Mouse (Mus musculus) neural tube, embryonic 13.5 days (tissue): ENCODE measurements at regions not wholly inside any gene's neighbourhood (a gene's known extent, or its start where the extent isn't known, plus 50 kb on each side); places are given as distances from the start of the nearest gene placed in this dataset.
"Not testable (repeated sequence)": the region's sequence is repeated elsewhere in the genome, so short reads cannot be mapped to it uniquely, and the experiment has no call there.

ENCODE experiments used
- ATAC-seq: fragments of 200-750 bp; cut with Nextera tagmentation; 2 replicates; pipeline ENCODE4 v1.8.0; 2017; ENCODE audit warnings: low read depth, mild to moderate bottlenecking, moderate TSS enrichment, moderate library complexity
- H3K27ac ChIP-seq: fragments of 300-500 bp; sonication (generic); replicated peaks from 2 replicates; pipeline ENCODE4 v1.5.1; 2015; ENCODE audit warnings: moderate library complexity, mild to moderate bottlenecking, inconsistent platforms
- H3K27me3 ChIP-seq: fragments of 300-500 bp; sonication (generic); 2 replicates; pipeline ENCODE4 v1.6.1; 2015; ENCODE audit warnings: mild to moderate bottlenecking, inconsistent platforms
- H3K36me3 ChIP-seq: fragments of 300-500 bp; sonication (generic); 2 replicates; pipeline ENCODE4 v1.6.1; 2015; ENCODE audit warnings: mild to moderate bottlenecking, inconsistent platforms
- H3K4me1 ChIP-seq: fragments of 300-500 bp; sonication (generic); replicated peaks from 2 replicates; pipeline ENCODE4 v1.6.1; 2015; ENCODE audit warnings: inconsistent platforms
- H3K4me2 ChIP-seq: fragments of 300-500 bp; sonication (generic); 2 replicates; pipeline ENCODE4 v1.6.1; 2015; ENCODE audit warnings: inconsistent platforms, mild to moderate bottlenecking, moderate library complexity
- H3K4me3 ChIP-seq: fragments of 300-500 bp; sonication (generic); 2 replicates; pipeline ENCODE4 v1.5.1; 2015; ENCODE audit warnings: mild to moderate bottlenecking, inconsistent platforms
- H3K9ac ChIP-seq: fragments of 300-500 bp; sonication (generic); 2 replicates; pipeline ENCODE4 v1.6.1; 2015; ENCODE audit warnings: moderate library complexity, mild to moderate bottlenecking, inconsistent platforms
- H3K9me3 ChIP-seq: fragments of 300-500 bp; sonication (generic); 2 replicates; pipeline ENCODE4 v1.6.1; 2016; ENCODE audit warnings: inconsistent platforms
- WGBS: fragments of 180-500 bp; shearing (Covaris S2); methylation state at CpG from one replicate; pipeline ENCODE4 v1.1.7; 2015; 5-methylcytosine and 5-hydroxymethylcytosine counted together

DNA sequence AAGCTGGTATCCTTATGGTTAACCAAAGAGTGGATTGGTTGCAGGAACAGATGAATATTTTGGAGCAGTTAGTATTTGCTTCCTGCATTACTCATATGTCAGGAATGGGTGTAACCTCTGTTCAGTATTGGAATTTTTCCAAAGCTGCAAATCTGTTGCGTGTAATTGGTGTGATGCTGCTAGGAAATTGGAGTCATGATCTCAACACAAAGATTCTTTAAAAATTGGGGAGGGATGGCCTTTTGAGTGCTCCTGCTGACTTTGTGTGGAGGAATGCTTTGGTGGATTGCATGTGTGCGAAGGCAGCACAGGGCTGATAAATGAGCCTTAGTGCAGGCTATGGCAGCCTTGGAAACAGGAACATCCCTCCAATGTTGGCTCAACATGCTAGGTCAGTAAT lies 331.2 kb upstream of the Htr2a start:
- 83% methylated on average over 2 of the region's 2 CpGs for WGBS
- not testable (repeated sequence) for H3K36me3 ChIP-seq, H3K4me3 ChIP-seq, H3K27me3 ChIP-seq, H3K4me2 ChIP-seq, ATAC-seq, H3K27ac ChIP-seq, H3K9me3 ChIP-seq, H3K4me1 ChIP-seq, H3K9ac ChIP-seq

- Histone ChIP-seq H3K9ac (no peak overlapping the region), H3K4me1 (no peaks in the 10 kb centered on the region), H3K27me3 (no peaks in the 10 kb centered on the region), H3K27ac (no peak overlapping the region), H3K4me2 (no peak overlapping the region), H3K36me3 (no peaks in the 10 kb centered on the region), H3K4me3 (no peak overlapping the region), H3K9me3 (no peaks in the 10 kb centered on the region)
- no peak for ATAC-seq
- 85% methylated on average over 1 of the region's 1 CpGs for WGBS
These were observed 313.3 kb upstream of the Htr2a start for GRCm38 (mm10) chr14:74327291-74327690.

GRCm38 (mm10) chr14:74350751-74351150 lies 289.9 kb upstream of the Htr2a start:
- H3K9me3 ChIP-seq: no peaks in the 10 kb centered on the region
- H3K27me3 ChIP-seq: no peaks in the 10 kb centered on the region
- H3K9ac ChIP-seq: no peak overlapping the region
- H3K36me3 ChIP-seq: no peaks in the 10 kb centered on the region
- no peak overlapping the region for H3K4me2 ChIP-seq
- H3K4me1 ChIP-seq: no peaks in the 10 kb centered on the region
- H3K4me3 ChIP-seq: no peak overlapping the region
- no peak for ATAC-seq
- no peak overlapping the region for H3K27ac ChIP-seq

DNA sequence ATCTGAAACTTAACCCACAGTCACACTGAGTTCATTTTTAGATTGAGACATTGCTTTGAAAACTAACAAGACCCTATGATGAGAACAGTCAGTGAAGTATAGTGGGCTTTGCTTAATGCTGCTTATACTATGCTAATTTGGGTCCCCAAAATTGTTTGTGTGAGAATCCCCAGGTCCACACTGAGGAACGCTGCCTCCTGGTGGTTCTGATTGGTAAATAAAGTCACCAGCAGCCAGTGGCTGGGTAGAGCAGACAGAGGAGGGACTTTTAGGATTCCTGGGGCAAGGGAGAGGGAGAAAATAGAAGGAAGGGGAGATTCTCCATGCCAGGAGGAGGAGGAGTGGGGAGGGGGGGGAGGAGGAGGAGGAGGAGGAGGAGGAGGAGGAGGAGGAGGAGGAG lies 288.4 kb upstream of the Htr2a start:
- H3K27me3 ChIP-seq: no peaks in the 10 kb centered on the region
- no peak overlapping the region for H3K4me3 ChIP-seq
- WGBS: 42% methylated on average over 1 of the region's 1 CpGs
- no peak overlapping the region for H3K27ac ChIP-seq
- ATAC-seq: no peak
- H3K4me2 ChIP-seq: no peak overlapping the region
- no peaks in the 10 kb centered on the region for H3K4me1 ChIP-seq
- no peaks in the 10 kb centered on the region for H3K9me3 ChIP-seq
- no peak overlapping the region for H3K9ac ChIP-seq
- no peaks in the 10 kb centered on the region for H3K36me3 ChIP-seq

DNA sequence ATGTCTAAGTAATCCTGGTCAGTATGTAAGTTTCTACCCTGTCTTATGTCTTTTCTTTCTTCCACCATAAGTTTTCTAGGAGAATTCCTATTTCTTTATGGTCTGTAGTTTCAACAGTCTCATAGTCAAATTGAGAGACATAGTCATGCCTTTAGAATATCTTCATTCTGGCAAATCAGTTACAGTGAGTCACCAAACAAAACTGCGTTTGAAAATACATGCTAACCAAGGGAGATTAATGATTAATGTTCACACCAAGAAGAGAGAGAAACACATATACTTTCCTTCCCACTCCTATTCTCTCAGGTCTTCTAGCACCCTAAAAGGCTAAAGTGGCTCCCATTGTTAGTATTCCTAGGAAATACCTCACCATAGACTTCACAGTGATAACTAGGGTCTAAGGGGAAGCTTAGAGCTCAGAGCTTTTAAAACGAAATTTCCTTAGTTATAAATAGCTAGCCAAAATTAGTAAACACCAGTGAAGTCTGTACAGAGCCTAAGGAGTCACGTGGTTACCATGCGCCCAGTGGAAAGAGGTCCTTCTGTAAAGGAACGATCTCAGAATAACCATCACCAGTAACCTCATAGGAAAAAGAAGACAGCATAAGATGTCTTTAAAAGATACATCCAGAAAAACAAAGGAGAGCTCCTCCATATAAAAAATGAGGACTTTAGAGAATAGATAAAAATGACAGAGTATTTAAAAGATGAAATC lies 281.8 kb upstream of the Htr2a start:
- Histone ChIP-seq H3K9me3 (no peaks in the 10 kb centered on the region), H3K27ac (no peak overlapping the region), H3K9ac (no peak overlapping the region), H3K4me3 (no peak overlapping the region), H3K4me1 (no peaks in the 10 kb centered on the region), H3K27me3 (no peaks in the 10 kb centered on the region), H3K36me3 (no peaks in the 10 kb centered on the region), H3K4me2 (no peak overlapping the region)
- 82% methylated on average over 5 of the region's 5 CpGs for WGBS
- ATAC-seq: no peak

- no peaks in the 10 kb centered on the region for H3K4me1 ChIP-seq
- H3K27ac ChIP-seq: no peak overlapping the region
- H3K4me3 ChIP-seq: no peak overlapping the region
- WGBS: 49% methylated on average over 12 of the region's 12 CpGs
- no peak overlapping the region for H3K9ac ChIP-seq
- no peaks in the 10 kb centered on the region for H3K36me3 ChIP-seq
- no peak for ATAC-seq
- H3K9me3 ChIP-seq: no peaks in the 10 kb centered on the region
- H3K27me3 ChIP-seq: no peaks in the 10 kb centered on the region
- H3K4me2 ChIP-seq: no peak overlapping the region
These were observed 280.7 kb upstream of the Htr2a start for GRCm38 (mm10) chr14:74359663-74360552.

GRCm38 (mm10) chr14:74384481-74384880 lies 256.2 kb upstream of the Htr2a start:
- no peaks in the 10 kb centered on the region for H3K36me3 ChIP-seq
- ATAC-seq: no peak
- WGBS: 85% methylated on average over 7 of the region's 7 CpGs
- H3K27me3 ChIP-seq: no peaks in the 10 kb centered on the region
- no peak overlapping the region for H3K4me2 ChIP-seq
- H3K27ac ChIP-seq: no peak overlapping the region
- H3K9ac ChIP-seq: no peak overlapping the region
- H3K4me3 ChIP-seq: no peak overlapping the region
- no peaks in the 10 kb centered on the region for H3K4me1 ChIP-seq
- no peaks in the 10 kb centered on the region for H3K9me3 ChIP-seq

DNA sequence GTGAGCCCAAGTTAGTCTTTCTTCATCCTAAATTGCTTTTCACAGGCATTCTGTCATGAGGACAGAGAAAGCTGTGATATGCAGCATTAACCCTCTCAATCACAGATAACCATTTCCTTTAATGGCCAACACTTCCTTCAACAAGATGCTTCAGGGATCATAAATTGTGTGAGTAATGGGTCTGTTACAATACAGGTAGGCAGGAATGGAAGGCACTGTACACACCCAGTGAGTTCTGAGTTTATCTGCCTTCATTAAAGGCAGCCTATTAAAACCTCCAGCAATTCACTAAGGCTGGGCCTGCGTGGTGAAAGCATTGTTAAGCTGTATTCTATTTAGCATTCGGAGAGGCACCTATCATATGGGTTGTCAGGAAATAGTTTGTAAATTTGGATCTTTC lies 248.2 kb upstream of the Htr2a start:
- H3K4me2 ChIP-seq: no peak overlapping the region
- no peaks in the 10 kb centered on the region for H3K27me3 ChIP-seq
- ATAC-seq: no peak
- no peaks in the 10 kb centered on the region for H3K4me1 ChIP-seq
- no peak overlapping the region for H3K9ac ChIP-seq
- H3K4me3 ChIP-seq: no peak overlapping the region
- 76% methylated on average over 2 of the region's 2 CpGs for WGBS
- H3K36me3 ChIP-seq: no peaks in the 10 kb centered on the region
- H3K9me3 ChIP-seq: no peaks in the 10 kb centered on the region
- H3K27ac ChIP-seq: no peak overlapping the region

DNA sequence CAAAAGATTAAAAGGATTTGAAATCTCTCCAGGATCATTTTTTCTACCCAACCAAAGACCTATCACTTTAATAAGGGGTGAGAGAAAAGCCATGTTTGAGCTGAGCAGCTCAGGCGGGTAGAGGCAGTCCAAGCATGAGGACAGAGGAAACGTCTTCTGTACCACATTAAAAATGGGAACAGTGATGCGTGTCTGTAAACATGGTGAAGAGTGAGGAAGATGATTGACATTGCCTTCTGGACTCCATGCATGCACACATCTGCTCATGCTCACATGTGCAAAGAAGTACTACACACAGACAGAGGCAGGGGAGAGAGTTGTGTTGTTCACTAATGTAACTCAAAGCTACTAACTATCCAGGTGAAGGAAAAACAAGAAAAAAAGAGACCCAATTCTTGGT lies 243.4 kb upstream of the Htr2a start:
- no peak overlapping the region for H3K4me3 ChIP-seq
- no peak overlapping the region for H3K9ac ChIP-seq
- H3K9me3 ChIP-seq: no peaks in the 10 kb centered on the region
- ATAC-seq: no peak
- H3K27ac ChIP-seq: no peak overlapping the region
- no peaks in the 10 kb centered on the region for H3K36me3 ChIP-seq
- 88% methylated on average over 3 of the region's 3 CpGs for WGBS
- no peaks in the 10 kb centered on the region for H3K27me3 ChIP-seq
- no peak overlapping the region for H3K4me2 ChIP-seq
- no peaks in the 10 kb centered on the region for H3K4me1 ChIP-seq

GRCm38 (mm10) chr14:74409441-74409840 lies 231.2 kb upstream of the Htr2a start:
- ATAC-seq: no peak
- H3K4me1 ChIP-seq: no peaks in the 10 kb centered on the region

DNA sequence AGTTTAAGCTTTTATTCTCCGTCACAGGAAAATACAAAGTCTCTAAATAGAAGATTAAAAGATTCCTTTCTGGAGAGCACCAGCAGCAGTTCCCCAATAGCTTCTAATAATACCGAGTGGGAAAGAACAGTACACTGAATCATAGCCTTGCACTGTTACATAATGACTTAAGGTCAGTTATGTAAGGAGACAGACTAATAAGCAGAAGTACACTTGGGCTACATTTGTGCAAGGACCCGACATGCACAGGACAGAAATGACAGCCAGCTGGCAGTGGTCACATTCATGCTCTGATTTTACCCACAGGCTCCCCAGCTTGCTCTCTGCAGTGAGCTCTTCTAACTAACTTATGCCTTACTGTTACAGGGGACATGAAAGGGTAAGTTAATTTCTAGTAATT lies 212.4 kb upstream of the Htr2a start:
- Histone ChIP-seq H3K4me3 (no peak overlapping the region), H3K36me3 (no peaks in the 10 kb centered on the region), H3K9me3 (no peaks in the 10 kb centered on the region), H3K4me1 (no peaks in the 10 kb centered on the region), H3K9ac (no peak overlapping the region), H3K27ac (no peak overlapping the region), H3K4me2 (no peak overlapping the region), H3K27me3 (no peaks in the 10 kb centered on the region)
- ATAC-seq: no peak
- 84% methylated on average over 3 of the region's 3 CpGs for WGBS

More at GRCm38 (mm10) chr14:74409441-74409840, 231.2 kb upstream of the Htr2a start:
- Histone ChIP-seq H3K4me3 (no peak overlapping the region), H3K9me3 (no peaks in the 10 kb centered on the region), H3K4me2 (no peak overlapping the region), H3K27ac (no peak overlapping the region), H3K36me3 (no peaks in the 10 kb centered on the region), H3K27me3 (no peaks in the 10 kb centered on the region), H3K9ac (no peak overlapping the region)
- 60% methylated on average over 1 of the region's 1 CpGs for WGBS

DNA sequence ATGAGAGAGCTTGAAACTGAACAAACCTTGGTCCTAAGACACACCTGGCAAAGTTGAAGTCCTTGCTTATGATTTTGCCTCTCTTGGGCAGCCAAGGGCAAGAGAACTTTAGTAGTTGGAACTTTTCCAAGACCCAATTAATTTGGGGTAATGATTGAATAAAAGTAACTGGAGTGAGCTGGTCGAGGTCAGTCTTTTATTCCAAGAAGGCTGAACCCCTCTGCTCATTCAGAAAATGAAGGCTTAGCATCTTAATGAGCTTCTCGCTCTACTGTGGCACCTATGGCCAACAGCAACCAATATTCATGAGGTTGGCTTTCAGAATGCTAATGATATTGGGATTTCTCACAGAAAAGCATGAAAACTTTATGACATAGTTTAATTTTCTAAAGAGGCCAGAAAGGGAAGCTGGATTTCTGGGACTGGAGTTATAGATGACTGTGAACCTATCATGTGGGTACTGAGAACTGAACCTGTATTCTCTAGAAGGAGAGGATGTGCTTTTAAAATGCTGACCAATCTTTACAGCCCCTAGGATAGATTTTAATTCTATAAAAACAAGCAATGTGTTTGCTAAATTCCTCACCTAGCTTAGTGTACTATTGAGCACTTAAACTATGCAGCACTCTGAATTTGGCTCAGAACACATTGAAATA lies 176.5 kb upstream of the Htr2a start:
- no peak overlapping the region for H3K4me3 ChIP-seq
- H3K4me2 ChIP-seq: no peak overlapping the region
- H3K36me3 ChIP-seq: no peaks in the 10 kb centered on the region
- H3K27me3 ChIP-seq: no peaks in the 10 kb centered on the region
- H3K9ac ChIP-seq: no peak overlapping the region
- no peak for ATAC-seq
- no peaks in the 10 kb centered on the region for H3K4me1 ChIP-seq
- 56% methylated on average over 2 of the region's 2 CpGs for WGBS
- H3K9me3 ChIP-seq: no peaks in the 10 kb centered on the region
- no peak overlapping the region for H3K27ac ChIP-seq
